Mouse (Mus musculus) forebrain, embryonic 16.5 days (tissue): ENCODE results near the gene Smtn. TPM values are rescaled to one million over a fixed set of nuclear protein-coding genes. Genes with fewer than 3 reads are reported as not detected.
A peak's percentile ranks its signal among the peaks of the same experiment; 100 is the strongest.

Experiments
- ATAC-seq: fragments of 200-750 bp; cut with Nextera tagmentation; 2 replicates; pipeline ENCODE4 v1.8.0; 2017; ENCODE audit warnings: mild to moderate bottlenecking, moderate library complexity
- H3K27ac ChIP-seq: fragments of 300-500 bp; sonication (generic); 2 replicates; pipeline ENCODE4 v1.5.1; 2014; ENCODE audit warnings: low read length, control low read depth
- H3K27me3 ChIP-seq: fragments of 300-500 bp; sonication (generic); replicated peaks from 2 replicates; pipeline ENCODE4 v1.6.1; 2014; ENCODE audit warnings: low read length; ENCODE audit not compliant: control insufficient read depth, insufficient read depth
- H3K36me3 ChIP-seq: fragments of 300-500 bp; sonication (generic); 2 replicates; pipeline ENCODE4 v1.6.1; 2014; ENCODE audit not compliant: control insufficient read depth, insufficient read depth
- H3K4me1 ChIP-seq: fragments of 300-500 bp; sonication (generic); replicated peaks from 2 replicates; pipeline ENCODE4 v1.6.1; 2014; ENCODE audit warnings: low read length; ENCODE audit not compliant: control insufficient read depth, insufficient read depth
- H3K4me2 ChIP-seq: fragments of 300-500 bp; sonication (generic); 2 replicates; pipeline ENCODE4 v1.6.1; 2014; ENCODE audit warnings: mild to moderate bottlenecking, low read length, control low read depth
- H3K4me3 ChIP-seq: fragments of 300-500 bp; sonication (generic); replicated peaks from 2 replicates; pipeline ENCODE4 v1.5.1; 2014; ENCODE audit warnings: mild to moderate bottlenecking, low read length, control low read depth
- H3K9ac ChIP-seq: fragments of 300-500 bp; sonication (generic); replicated peaks from 2 replicates; pipeline ENCODE4 v1.6.1; 2014; ENCODE audit warnings: low read depth, low read length, control low read depth
- H3K9me3 ChIP-seq: fragments of 300-500 bp; sonication (generic); 2 replicates; pipeline ENCODE4 v1.6.1; 2016; ENCODE audit warnings: low read length; ENCODE audit not compliant: control insufficient read depth
- WGBS: fragments of 180-500 bp; shearing (Covaris S2); extraction: QIAGEN DNeasy Blood & Tissue Kit; methylation state at CpG from one replicate; pipeline ENCODE4 v1.1.7; 2014; 5-methylcytosine and 5-hydroxymethylcytosine counted together
- polyA plus RNA-seq: library from polyadenylated mRNA; unstranded; fragments of >200 nt; fragmentation: Nextera tagmentation; extraction: Ambion mirVana; gene quantifications from 2 replicates; pipeline ENCODE4 v1.2.1, GENCODE M21; 2015

Smtn gene
- polyA plus RNA-seq, 1 experiment from 2014 or later = 17.7 TPM

DNA sequence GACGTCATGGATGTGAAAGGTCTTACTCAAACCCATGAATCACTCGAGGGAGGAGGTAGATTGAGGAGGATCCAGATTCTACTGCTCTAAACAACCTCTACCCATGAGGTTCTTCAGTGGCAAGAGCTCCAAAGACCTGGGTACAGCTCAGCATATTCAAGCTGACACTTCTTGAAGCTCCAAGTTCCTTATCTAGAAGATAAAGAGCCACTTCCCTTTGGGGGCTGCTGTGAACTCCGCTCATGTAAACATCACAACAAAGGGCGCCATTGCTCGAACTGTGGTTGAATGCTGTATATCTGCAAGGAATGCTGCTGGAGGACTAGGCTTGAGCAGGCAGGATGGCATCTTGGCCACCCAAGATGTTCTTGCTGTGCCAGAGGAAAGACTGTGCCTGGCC lies 51.4 kb downstream of the Smtn start:
- Histone ChIP-seq H3K9ac (no peak overlapping the region), H3K4me1 (peaks cover 3% of the 10 kb centered on the region; the same call in 1 of the 2 replicates), H3K4me2 (no peak overlapping the region), H3K27ac (no peak overlapping the region), H3K36me3 (no peaks in the 10 kb centered on the region), H3K27me3 (no peaks in the 10 kb centered on the region), H3K9me3 (no peaks in the 10 kb centered on the region), H3K4me3 (no peak overlapping the region)
- ATAC-seq = no peak
- 86% methylated on average over 5 of the region's 5 CpGs for WGBS

DNA sequence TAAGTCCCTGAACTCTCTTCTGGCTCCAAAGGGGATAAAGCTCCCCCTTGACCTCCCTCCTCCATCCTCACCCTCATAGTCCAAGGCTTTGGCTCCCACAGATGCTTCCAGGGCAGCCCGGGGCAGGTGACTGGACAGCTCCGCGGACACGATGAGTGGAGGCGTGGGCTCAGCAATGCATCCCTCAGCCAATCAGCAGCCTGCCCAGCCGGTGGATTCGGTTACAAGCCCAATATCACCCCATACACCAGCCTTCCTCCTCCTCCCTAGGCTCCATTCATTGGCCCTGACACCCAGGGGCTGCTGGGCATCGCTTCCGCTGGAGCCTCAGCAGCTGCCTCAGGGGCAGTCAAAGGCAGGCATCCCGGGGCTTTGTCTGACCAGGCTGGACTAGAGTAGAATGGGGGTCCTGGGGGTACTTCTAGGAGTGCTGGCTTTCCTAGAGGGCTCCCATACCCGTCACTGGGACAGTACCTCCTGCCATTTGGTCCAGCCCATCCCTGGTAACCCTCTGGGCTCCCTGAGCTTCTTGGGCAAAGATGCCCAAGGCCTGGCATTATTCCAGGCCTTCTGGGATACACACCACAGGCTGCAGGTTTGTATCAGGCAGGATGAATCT lies 52.4 kb downstream of the Smtn start, which contains the start of gene Pla2g3:
Gene Pla2g3, plus strand, starts transcription at position 333 of the 619 bp plus-strand sequence.
- ATAC-seq = no peak

DNA sequence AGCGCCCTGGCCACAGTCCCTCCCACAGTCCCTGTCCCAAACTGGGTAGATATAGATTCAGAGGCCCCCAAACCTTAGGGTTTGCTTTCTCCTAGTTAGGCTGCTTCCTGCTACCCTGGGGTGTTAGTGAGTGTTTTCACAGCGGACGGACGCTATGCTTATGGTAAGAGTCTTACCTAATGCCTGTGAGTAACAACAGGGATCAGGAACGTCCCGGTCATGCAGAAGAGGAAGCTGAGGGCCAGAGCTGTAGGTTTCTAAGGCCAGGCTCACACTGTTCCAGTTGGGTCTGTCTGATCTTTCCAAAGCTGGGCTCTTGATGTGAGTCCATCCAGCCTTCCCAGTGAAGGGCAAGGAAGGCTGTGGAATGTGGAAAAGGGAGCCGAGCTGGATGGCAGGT lies 54.1 kb downstream of the Smtn start:
- 70% methylated on average over 7 of the region's 7 CpGs for WGBS

More for the DNA sequence above, 52.4 kb downstream of the Smtn start, which contains the start of gene Pla2g3:
- Histone ChIP-seq H3K9ac (no peak within 1 kb of the TSS), H3K9me3 (no peaks in the 10 kb centered on the region), H3K4me1 (peaks cover 3% of the 10 kb centered on the region; the same call in 1 of the 2 replicates), H3K27ac (no peak within 1 kb of the TSS), H3K4me3 (no peak within 1 kb of the TSS), H3K4me2 (no peak within 1 kb of the TSS), H3K27me3 (no peaks in the 10 kb centered on the region), H3K36me3 (no peaks in the 10 kb centered on the region)
- 27% methylated on average over 11 of the region's 11 CpGs for WGBS

DNA sequence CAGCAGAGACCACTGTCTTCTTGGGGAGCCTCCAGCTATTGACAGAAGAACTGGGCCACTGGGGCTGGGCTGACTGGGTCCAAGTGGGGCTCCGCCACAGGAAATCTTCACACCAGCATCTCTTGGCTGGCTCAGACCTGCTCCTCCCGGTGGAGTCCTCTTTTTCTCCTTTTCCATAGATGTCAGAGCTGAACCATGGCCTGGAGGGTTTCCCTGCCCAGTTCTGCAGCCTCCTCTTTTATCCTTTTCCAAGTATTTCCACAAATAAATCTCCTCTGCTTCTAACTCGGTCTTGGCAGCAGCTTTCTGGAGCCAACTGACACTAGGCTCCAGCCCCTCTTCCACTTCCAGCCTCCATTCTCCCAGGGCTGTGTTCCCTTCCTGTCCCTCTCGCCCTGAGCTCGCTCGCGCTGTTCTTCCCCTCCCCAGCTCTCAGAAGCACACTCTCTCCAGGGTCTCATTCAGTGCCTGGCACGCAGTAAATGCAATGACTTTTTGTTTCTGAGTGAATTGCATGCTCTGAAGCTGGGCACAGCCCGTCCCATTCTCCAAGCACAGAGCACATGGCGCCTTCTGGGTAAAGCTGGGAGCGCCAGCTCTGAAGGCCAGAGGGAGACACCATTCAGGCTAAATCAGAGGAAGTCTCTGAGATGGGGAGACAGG lies 56.3 kb downstream of the Smtn start:
- 57% methylated on average over 11 of the region's 11 CpGs for WGBS
- ATAC-seq = peak; percentile 40
- H3K4me1 ChIP-seq = peaks cover 3% of the 10 kb centered on the region; the same call in 1 of the 2 replicates
- H3K27ac ChIP-seq = no peak overlapping the region
- H3K9ac ChIP-seq = no peak overlapping the region
- H3K27me3 ChIP-seq = no peaks in the 10 kb centered on the region
- no peaks in the 10 kb centered on the region for H3K9me3 ChIP-seq
- H3K4me2 ChIP-seq = no peak overlapping the region
- no peak overlapping the region for H3K4me3 ChIP-seq
- H3K36me3 ChIP-seq = no peaks in the 10 kb centered on the region

More for the DNA sequence above, 54.1 kb downstream of the Smtn start:
- no peak overlapping the region for H3K9ac ChIP-seq
- no peak for ATAC-seq
- no peak overlapping the region for H3K4me2 ChIP-seq
- no peaks in the 10 kb centered on the region for H3K27me3 ChIP-seq
- H3K27ac ChIP-seq = no peak overlapping the region
- no peaks in the 10 kb centered on the region for H3K9me3 ChIP-seq
- no peaks in the 10 kb centered on the region for H3K36me3 ChIP-seq
- H3K4me3 ChIP-seq = no peak overlapping the region
- H3K4me1 ChIP-seq = peaks cover 3% of the 10 kb centered on the region; the same call in 1 of the 2 replicates

DNA sequence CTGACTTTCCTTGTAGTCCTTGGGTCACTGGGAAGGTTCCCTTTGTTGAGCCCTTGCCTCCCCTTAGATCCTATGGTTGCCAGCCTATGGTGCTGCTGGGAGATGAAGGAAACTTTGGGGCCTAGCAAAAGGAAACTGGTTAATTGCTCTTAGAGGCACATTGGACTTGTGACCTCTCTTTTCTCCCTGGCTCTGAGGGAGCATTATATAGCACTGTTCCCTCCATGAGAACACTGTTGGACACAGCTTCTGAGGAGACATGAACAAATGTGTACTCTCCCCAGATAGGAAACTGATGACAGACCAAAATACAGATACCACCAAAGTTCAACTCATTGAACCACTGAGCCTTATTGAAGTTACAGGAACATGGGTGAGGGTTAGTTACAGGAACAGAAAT lies 64.9 kb downstream of the Smtn start:
- H3K9ac ChIP-seq = no peak overlapping the region
- H3K4me1 ChIP-seq = no peaks in the 10 kb centered on the region
- H3K9me3 ChIP-seq = no peaks in the 10 kb centered on the region
- no peak overlapping the region for H3K27ac ChIP-seq
- H3K27me3 ChIP-seq = no peaks in the 10 kb centered on the region
- no peaks in the 10 kb centered on the region for H3K36me3 ChIP-seq
- no peak for ATAC-seq
- H3K4me2 ChIP-seq = no peak overlapping the region
- no peak overlapping the region for H3K4me3 ChIP-seq

DNA sequence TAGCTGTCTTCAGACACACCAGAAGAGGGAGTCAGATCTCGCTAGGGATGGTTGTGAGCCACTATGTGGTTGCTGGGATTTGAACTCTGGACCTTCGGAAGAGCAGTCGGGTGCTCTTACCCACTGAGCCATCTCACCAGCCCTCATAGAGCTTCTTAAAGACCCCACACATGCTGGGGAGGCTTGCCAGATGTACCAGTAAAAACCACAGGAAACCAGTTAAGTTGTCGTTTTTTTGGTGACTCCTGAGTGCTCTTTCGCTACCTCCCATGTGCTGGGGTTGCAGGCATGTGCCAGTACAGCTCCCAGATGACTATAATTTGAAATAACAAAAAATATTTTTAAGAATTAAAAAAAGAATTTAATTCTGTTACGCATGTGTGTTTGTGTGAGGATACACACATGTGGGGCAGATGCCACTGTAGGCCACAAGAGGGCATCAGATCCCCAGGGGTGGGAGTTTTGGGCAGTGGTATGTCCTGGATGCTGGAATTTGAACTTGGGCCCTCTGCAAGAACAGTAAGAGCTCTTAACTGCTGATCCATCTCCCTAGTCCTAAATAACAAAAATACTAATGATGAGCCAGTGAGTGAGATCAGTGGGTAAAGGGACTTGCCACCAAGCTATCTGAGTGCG lies 65.8 kb downstream of the Smtn start:
- H3K9me3 ChIP-seq = no peaks in the 10 kb centered on the region
- H3K4me1 ChIP-seq = no peaks in the 10 kb centered on the region
- no peak overlapping the region for H3K27ac ChIP-seq
- 88% methylated on average over 6 of the region's 7 CpGs for WGBS
- no peaks in the 10 kb centered on the region for H3K36me3 ChIP-seq
- no peak overlapping the region for H3K4me3 ChIP-seq
- H3K27me3 ChIP-seq = no peaks in the 10 kb centered on the region
- ATAC-seq = no peak
- no peak overlapping the region for H3K4me2 ChIP-seq
- no peak overlapping the region for H3K9ac ChIP-seq

DNA sequence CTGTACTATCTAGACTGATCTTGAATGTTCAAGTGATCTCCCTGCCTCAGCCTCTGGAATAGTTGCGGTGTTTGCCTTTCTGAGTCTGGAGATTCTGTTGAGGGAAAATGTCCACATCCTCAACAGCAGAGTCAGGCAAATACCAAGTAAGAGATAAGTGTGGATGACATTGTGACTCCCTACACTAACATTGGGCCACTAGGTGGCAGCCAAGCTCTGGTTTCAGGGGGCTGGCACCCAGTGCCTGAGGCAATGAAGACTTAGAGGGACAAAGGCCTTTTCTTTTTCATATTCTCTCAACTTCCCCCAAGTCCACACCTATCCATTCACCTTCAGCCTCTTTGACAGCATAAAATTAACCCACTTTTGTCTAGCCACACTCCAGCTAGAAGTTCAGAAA lies 67.9 kb downstream of the Smtn start:
- H3K27me3 ChIP-seq = no peaks in the 10 kb centered on the region
- H3K9me3 ChIP-seq = no peaks in the 10 kb centered on the region
- H3K4me3 ChIP-seq = no peak overlapping the region
- no peak overlapping the region for H3K27ac ChIP-seq
- peak; percentile 70; the same call in 1 of the 2 replicates for ATAC-seq
- no peaks in the 10 kb centered on the region for H3K4me1 ChIP-seq
- 38% methylated on average over 1 of the region's 1 CpGs for whole genome bisulfite sequencing
- H3K4me2 ChIP-seq = no peak overlapping the region
- H3K9ac ChIP-seq = no peak overlapping the region
- H3K36me3 ChIP-seq = no peaks in the 10 kb centered on the region

DNA sequence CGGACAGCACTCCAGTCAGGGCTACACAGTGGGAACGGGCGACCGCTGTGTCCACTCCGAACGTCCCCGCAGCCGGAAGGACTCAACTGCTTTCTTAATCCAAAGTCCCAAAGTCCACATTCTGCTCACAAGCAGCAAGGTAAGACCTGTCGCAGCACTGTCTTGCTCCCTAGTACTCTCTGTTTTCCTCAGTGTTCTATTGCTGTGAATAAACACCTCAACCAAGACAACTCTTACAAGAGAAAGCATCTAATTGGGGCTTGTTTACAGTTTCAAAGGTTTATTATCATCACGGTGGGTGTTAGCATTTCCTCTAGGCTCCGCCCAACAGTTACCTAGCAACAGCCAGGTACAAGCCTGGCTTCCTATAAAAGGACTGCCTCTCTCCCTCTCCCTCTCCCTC lies 69.0 kb downstream of the Smtn start:
- Histone ChIP-seq H3K27me3 (no peaks in the 10 kb centered on the region), H3K4me1 (no peaks in the 10 kb centered on the region), H3K36me3 (no peaks in the 10 kb centered on the region), H3K4me3 (no peak overlapping the region), H3K27ac (no peak overlapping the region), H3K9me3 (no peaks in the 10 kb centered on the region), H3K9ac (no peak overlapping the region), H3K4me2 (no peak overlapping the region)
- 24% methylated on average over 11 of the region's 11 CpGs for WGBS
- ATAC-seq = no peak
